Mouse (Mus musculus): ENCODE data around the gene Olfr1037. TPM values are rescaled to one million over a fixed set of nuclear protein-coding genes. Genes with fewer than 3 reads are reported as not detected.
"Not testable (repeated sequence)": the region's sequence is repeated elsewhere in the genome, so short reads cannot be mapped to it uniquely, and the experiment has no call there.

Gene Olfr1037
- total RNA-seq (2021) = not detected
- long read RNA-seq, experiment 1 = 0 reads
- long read RNA-seq, experiment 2 = 0 reads

GRCm38 (mm10) chr2:86087285-86087684, at the start of gene Olfr1037:
Gene Olfr1037 (minus strand): TSS chr2:86087385.
- no peak for DNase-seq
- intact Hi-C loops (cut with DNase I) = no loop called here

- DNase-seq = no peak
- intact Hi-C loops (cut with DNase I) = no loop called here
Observed at GRCm38 (mm10) chr2:86135828-86136227, 48.6 kb upstream of the Olfr1037 start, which contains the start of gene Olfr1039. Gene Olfr1039 (minus strand): TSS chr2:86135928.

- DNase-seq; intact Hi-C loops (cut with DNase I): not testable (repeated sequence)
Observed at GRCm38 (mm10) chr2:86080478-86080877, 6.7 kb downstream of the Olfr1037 start.

DNA sequence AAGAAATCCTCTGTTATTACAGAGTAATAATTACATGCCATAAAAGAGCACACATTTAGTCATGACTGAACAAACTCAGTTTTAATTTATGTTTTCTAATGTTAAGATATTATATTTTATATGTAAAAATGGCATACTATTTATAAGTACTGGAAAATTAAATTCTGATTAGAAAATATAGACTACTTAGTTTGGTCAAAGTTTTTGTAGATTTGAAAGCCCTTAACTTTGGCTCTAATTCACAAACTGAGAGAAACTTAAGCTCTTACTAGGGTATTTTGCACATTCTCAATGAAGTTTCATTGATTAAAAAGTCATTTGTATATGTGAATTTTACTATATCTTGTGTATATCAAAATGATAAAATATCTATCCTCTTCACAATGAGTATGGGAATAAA, 13.5 kb downstream of the Olfr1037 start, which contains the start of gene Olfr1036:
Olfr1036 (plus strand) TSS at position 301 of the 400 bp plus-strand sequence.
- intact Hi-C loops (cut with DNase I); DNase-seq: not testable (repeated sequence)

GRCm38 (mm10) chr2:86070189-86070588, 17.0 kb downstream of the Olfr1037 start:
- DNase-seq = no peak
- intact Hi-C loops (cut with DNase I) = no loop called here

GRCm38 (mm10) chr2:86063766-86064165, 23.4 kb downstream of the Olfr1037 start:
- intact Hi-C loops (cut with DNase I); DNase-seq: not testable (repeated sequence)

DNA sequence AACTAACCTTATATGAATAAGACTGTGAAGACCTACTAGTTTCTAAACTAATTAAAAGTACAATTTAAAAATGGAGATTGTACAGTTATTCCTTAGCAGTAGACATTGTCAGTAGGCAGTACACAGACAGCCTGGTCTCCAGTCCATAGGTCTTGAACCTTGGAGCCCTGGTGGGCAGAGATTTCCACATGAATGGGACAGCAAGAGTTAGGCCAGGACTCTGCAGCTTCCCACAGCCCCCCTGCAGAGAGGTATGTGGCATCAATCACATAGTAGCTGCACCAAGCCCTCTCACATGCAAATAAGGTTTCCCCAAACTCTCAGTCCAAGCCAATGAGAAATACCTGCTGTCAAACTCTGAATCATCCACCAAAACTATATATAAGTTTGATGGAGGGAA, 36.4 kb downstream of the Olfr1037 start:
- intact Hi-C loops (cut with DNase I); DNase-seq: not testable (repeated sequence)

DNA sequence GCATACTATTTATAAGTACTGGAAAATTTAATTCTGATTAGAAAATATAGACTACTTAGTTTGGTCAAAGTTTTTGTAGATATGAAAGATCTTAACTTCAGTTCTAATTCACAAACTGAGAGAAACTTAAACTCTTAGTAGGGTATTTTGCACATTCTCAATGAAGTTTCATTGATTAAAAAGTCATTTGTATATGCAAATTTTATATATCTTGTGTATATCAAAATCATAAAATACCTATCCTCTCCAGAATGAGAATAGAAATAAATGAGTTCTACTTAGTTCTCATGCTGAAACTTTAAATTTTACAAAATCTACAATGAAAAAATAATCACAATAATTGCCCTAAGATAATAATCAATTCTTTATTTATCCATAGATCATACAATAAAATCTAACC, 41.6 kb downstream of the Olfr1037 start, which contains the start of gene Olfr1034:
Olfr1034 (plus strand) TSS at position 301 of the 400 bp plus-strand sequence.
- intact Hi-C loops (cut with DNase I) = no loop called here
- no peak for DNase-seq

Other genes starting within 250 kb of the Olfr1037 start
- not detected for gene Olfr1019, start 241.9 kb downstream of the Olfr1037 start, total RNA-seq (2021)
- gene Olfr1020, start 240.4 kb downstream of the Olfr1037 start, total RNA-seq (2021) = not detected
- gene Olfr1022, start 218.8 kb downstream of the Olfr1037 start, total RNA-seq (2021) = not detected
- not detected for gene Olfr1023, start 201.7 kb downstream of the Olfr1037 start, total RNA-seq (2021)
- gene Olfr1024, start 182.3 kb downstream of the Olfr1037 start, total RNA-seq (2021) = not detected
- not detected for gene Olfr1025-ps1, start 172.2 kb downstream of the Olfr1037 start, total RNA-seq (2021)
- gene Olfr1026, start 165.8 kb downstream of the Olfr1037 start, total RNA-seq (2021) = not detected
- not detected for gene Olfr1028, start 136.9 kb downstream of the Olfr1037 start, total RNA-seq (2021)
- gene Olfr1029, start 113.5 kb downstream of the Olfr1037 start, total RNA-seq (2021) = not detected
- not detected for gene Olfr1030, start 108.1 kb downstream of the Olfr1037 start, total RNA-seq (2021)
- gene Olfr1031, start 97.1 kb downstream of the Olfr1037 start, total RNA-seq (2021) = not detected
- not detected for gene Olfr1032, start 81.8 kb downstream of the Olfr1037 start, total RNA-seq (2021)
- gene Olfr1033, start 66.8 kb downstream of the Olfr1037 start, total RNA-seq (2021) = under 1 TPM in 1 of 2 experiments, not detected in 1; 0.08 TPM
- gene Olfr1034, start 41.5 kb downstream of the Olfr1037 start, total RNA-seq (2021) = not detected
- gene Olfr1036, start 13.4 kb downstream of the Olfr1037 start, total RNA-seq (2021) = not detected
- gene Olfr1039, start 48.5 kb upstream of the Olfr1037 start, total RNA-seq (2021) = not detected
- not detected for gene Olfr1040, start 59.3 kb upstream of the Olfr1037 start, total RNA-seq (2021)
- gene Olfr1042, start 74.5 kb upstream of the Olfr1037 start, total RNA-seq (2021) = not detected
- gene Olfr1043, start 80.1 kb upstream of the Olfr1037 start, total RNA-seq (2021) = not detected
- gene Olfr1044, start 90.4 kb upstream of the Olfr1037 start, total RNA-seq (2021) = not detected
- not detected for gene Olfr52, start 98.3 kb upstream of the Olfr1037 start, total RNA-seq (2021)
- not detected for gene Olfr1045, start 115.6 kb upstream of the Olfr1037 start, total RNA-seq (2021)
- not detected for gene Olfr1046, start 131.9 kb upstream of the Olfr1037 start, total RNA-seq (2021)
- not detected for gene Olfr1047, start 144.0 kb upstream of the Olfr1037 start, total RNA-seq (2021)
- not detected for gene Olfr1048, start 152.9 kb upstream of the Olfr1037 start, total RNA-seq (2021)
- gene Olfr1049, start 170.9 kb upstream of the Olfr1037 start, total RNA-seq (2021) = not detected
- gene Olfr1051, start 191.7 kb upstream of the Olfr1037 start, total RNA-seq (2021) = not detected
- not detected for gene Olfr1052, start 205.1 kb upstream of the Olfr1037 start, total RNA-seq (2021)
- gene Olfr1053, start 227.9 kb upstream of the Olfr1037 start, total RNA-seq (2021) = not detected
- not detected for gene Olfr1054, start 248.0 kb upstream of the Olfr1037 start, total RNA-seq (2021)